Mouse (Mus musculus) E14TG2a.4 (cell line): ENCODE data around the gene Lsamp.

Source experiments
- CTCF ChIP-seq: conservative IDR thresholded peaks from 2 replicates; pipeline ENCODE4 v1.5.1; 2014; ENCODE audit warnings: low read length
- NANOG ChIP-seq: IDR thresholded peaks from 2 replicates; pipeline ENCODE4 v1.6.1; 2014; ENCODE audit warnings: borderline replicate concordance, low read length, mixed read lengths
- POU5F1 ChIP-seq: IDR thresholded peaks from 2 replicates; pipeline ENCODE4 v1.6.1; 2014; ENCODE audit warnings: low read length, borderline replicate concordance

DNA sequence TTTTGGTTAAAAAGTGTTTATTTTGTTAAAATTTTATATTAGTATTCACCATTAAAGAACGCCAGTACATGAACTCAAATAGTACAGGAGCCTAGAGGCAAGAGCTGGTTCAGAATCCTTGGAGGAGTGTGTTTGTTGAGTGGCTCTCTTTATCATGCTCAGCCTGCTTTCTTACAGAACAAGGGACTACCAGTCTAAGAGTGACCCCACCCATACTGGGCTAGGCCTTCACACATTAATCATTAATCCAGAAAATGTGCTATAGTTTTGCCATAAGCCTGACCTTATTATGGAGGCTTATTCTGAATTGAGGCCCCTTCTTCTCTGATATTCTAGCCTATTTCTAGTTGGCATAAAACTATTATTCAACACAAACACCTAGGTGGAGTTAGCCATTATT is 52.6 kb downstream of the Lsamp start:
- TF ChIP-seq CTCF: no peak
- TF ChIP-seq POU5F1: no peak
- no peak for TF ChIP-seq NANOG
